Mouse (Mus musculus) heart, postnatal 10 days (tissue): ENCODE results near the gene Zfand5. TPM values are rescaled to one million over a fixed set of nuclear protein-coding genes. Genes with fewer than 3 reads are reported as not detected.
A peak's percentile ranks its signal among the peaks of the same experiment; 100 is the strongest.
"Not testable (repeated sequence)": the region's sequence is repeated elsewhere in the genome, so short reads cannot be mapped to it uniquely, and the experiment has no call there.

Source experiments
- DNase-seq, 2 experiments: peaks; one replicate each; pipeline ENCODE4 v3.0.0; 2021
- intact Hi-C: fragments of 180-260 bp; cut with DNase I; formaldehyde crosslinking; loops from one replicate; pipeline ENCODE4 v1.15.1; 2025
- total RNA-seq, 2 experiments: library from RNA; stranded (reverse); gene quantifications; 2 replicates each; pipeline ENCODE4 v1.2.3; 2021

The Zfand5 gene
- total RNA-seq, result 100 to 1,000 TPM; 101 to 115 TPM

- intact Hi-C loops, result loop anchor here (2.0 to 5.0 kb wide), 4 partner anchors 165 to 380 kb away; partner anchors contain the start of genes 1110059E24Rik and Abhd17b
- peak; percentile 99 for DNase-seq
Measured at GRCm38 (mm10) chr19:21271741-21272654, at the start of gene Zfand5. Gene Zfand5, plus strand, starts transcription at chr19:21272278.

GRCm38 (mm10) chr19:21227131-21227530 lies 44.9 kb upstream of the Zfand5 start:
- peak in 1 of 2 experiments; percentile 3 for DNase-seq
- intact Hi-C loops, result no loop called here

- intact Hi-C loops, result no loop called here
- no peak for DNase-seq
Measured at GRCm38 (mm10) chr19:21227754-21228153, 44.3 kb upstream of the Zfand5 start.

GRCm38 (mm10) chr19:21248730-21249129 lies 23.3 kb upstream of the Zfand5 start:
- intact Hi-C loops, DNase-seq: not testable (repeated sequence)

GRCm38 (mm10) chr19:21253846-21254245 lies 18.2 kb upstream of the Zfand5 start:
- intact Hi-C loops, result no loop called here
- no peak for DNase-seq

GRCm38 (mm10) chr19:21255920-21256319 lies 16.2 kb upstream of the Zfand5 start:
- no peak for DNase-seq
- intact Hi-C loops, result no loop called here

GRCm38 (mm10) chr19:21259453-21259852 lies 12.6 kb upstream of the Zfand5 start:
- intact Hi-C loops, result loop anchor here (2.0 kb wide), 1 partner anchor 67 kb away; no protein-coding TSS in a partner anchor
- no peak for DNase-seq

GRCm38 (mm10) chr19:21260280-21260679 lies 11.8 kb upstream of the Zfand5 start:
- intact Hi-C loops, result no loop called here
- no peak for DNase-seq

GRCm38 (mm10) chr19:21271186-21271585 lies 892 bp upstream of the Zfand5 start:
- intact Hi-C loops, result loop anchor here (2.0 to 5.0 kb wide), 4 partner anchors 164 to 381 kb away; partner anchors contain the start of genes 1110059E24Rik and Abhd17b
- DNase-seq, result no peak

GRCm38 (mm10) chr19:21272655-21273284 lies 692 bp downstream of the Zfand5 start:
- intact Hi-C loops, result loop anchor here (5.0 kb wide), 3 partner anchors 165 to 380 kb away; partner anchors contain the start of genes 1110059E24Rik and Abhd17b
- peak; percentile 80 for DNase-seq

GRCm38 (mm10) chr19:21273440-21273839 lies 1.4 kb downstream of the Zfand5 start:
- DNase-seq, result peak; percentile 17 to 25
- intact Hi-C loops, result loop anchor here (5.0 kb wide), 3 partner anchors 166 to 379 kb away; partner anchors contain the start of genes 1110059E24Rik and Abhd17b

- peak; percentile 77 to 83 for DNase-seq
- intact Hi-C loops, result loop anchor here (5.0 kb wide), 3 partner anchors 167 to 378 kb away; partner anchors contain the start of genes 1110059E24Rik and Abhd17b
Measured at GRCm38 (mm10) chr19:21274181-21274591, 2.1 kb downstream of the Zfand5 start.

GRCm38 (mm10) chr19:21274714-21275113 lies 2.6 kb downstream of the Zfand5 start:
- no peak for DNase-seq
- intact Hi-C loops, result loop anchor here (5.0 kb wide), 3 partner anchors 167 to 378 kb away; partner anchors contain the start of genes 1110059E24Rik and Abhd17b

- DNase-seq, result no peak
- intact Hi-C loops, result no loop called here
Measured at GRCm38 (mm10) chr19:21276317-21276716, 4.2 kb downstream of the Zfand5 start.

- intact Hi-C loops, result no loop called here
- no peak for DNase-seq
Measured at GRCm38 (mm10) chr19:21286421-21287097, 14.5 kb downstream of the Zfand5 start.

GRCm38 (mm10) chr19:21297411-21297810 lies 25.3 kb downstream of the Zfand5 start:
- intact Hi-C loops, result no loop called here

GRCm38 (mm10) chr19:21301787-21302186 lies 29.7 kb downstream of the Zfand5 start:
- DNase-seq, result no peak

More at GRCm38 (mm10) chr19:21297411-21297810, 25.3 kb downstream of the Zfand5 start:
- no peak for DNase-seq

GRCm38 (mm10) chr19:21307755-21308154 lies 35.7 kb downstream of the Zfand5 start:
- DNase-seq, result no peak
- intact Hi-C loops, result no loop called here

More at GRCm38 (mm10) chr19:21301787-21302186, 29.7 kb downstream of the Zfand5 start:
- intact Hi-C loops, result no loop called here

- DNase-seq, intact Hi-C loops: not testable (repeated sequence)
Measured at GRCm38 (mm10) chr19:21310364-21310763, 38.3 kb downstream of the Zfand5 start.

- intact Hi-C loops, result no loop called here
- no peak for DNase-seq
Measured at GRCm38 (mm10) chr19:21315701-21316100, 43.6 kb downstream of the Zfand5 start.
